Mouse (Mus musculus): Measurements from ENCODE around the gene Usp28. TPM values are rescaled to one million over a fixed set of nuclear protein-coding genes. Genes with fewer than 3 reads are reported as not detected.

Usp28 gene
- total and polyA plus RNA-seq, 3 experiments, result 10.1 to 33.3 (median 12.2) TPM

- DNase-seq (ENCODE audit: low spot score), result no peak
- Histone ChIP-seq H3K4me1 (ENCODE audit: insufficient read depth, low read depth, low read length) (no peaks in the 10 kb centered on the region; the same call in 1 of the 2 replicates), H3K27me3 (ENCODE audit: insufficient read depth, low read length) (no peaks in the 10 kb centered on the region), H3K9me3 (replicated peaks) (no peaks in the 10 kb centered on the region), H3K4me3 (ENCODE audit: low read depth, low read length) (no peak overlapping the region), H3K36me3 (replicated peaks) (peaks cover 69% of the 10 kb centered on the region)
- ATAC-seq (ENCODE audit: extremely low read depth, insufficient number of reproducible peaks, low FRiP score, poor library complexity, severe bottlenecking), result no peak
- TF ChIP-seq CTCF (IDR thresholded peaks at IDR 0.05; ENCODE audit: low read depth, low read length), result no peak
- no peak for TF ChIP-seq GATA1 (IDR thresholded peaks at IDR 0.05; ENCODE audit: borderline replicate concordance, low read length)
- TF ChIP-seq GATA2 (IDR thresholded peaks at IDR 0.05; ENCODE audit: borderline replicate concordance, low read depth, low read length), result no peak
- no peak for TF ChIP-seq POLR2AphosphoS5 (IDR thresholded peaks at IDR 0.05; ENCODE audit: insufficient replicate concordance, low read depth, low read length)
- TF ChIP-seq TAL1 (conservative IDR thresholded peaks at IDR 0.05; ENCODE audit: low read depth, low read length), result no peak
Observed at GRCm38 (mm10) chr9:48999256-48999655, 14.1 kb downstream of the Usp28 start.

GRCm38 (mm10) chr9:49015824-49016223 lies 30.6 kb downstream of the Usp28 start:
- H3K4me3 ChIP-seq (ENCODE audit: low read depth, low read length), result no peak overlapping the region
- DNase-seq (ENCODE audit: low spot score) (no peak), ATAC-seq (ENCODE audit: extremely low read depth, insufficient number of reproducible peaks, low FRiP score, poor library complexity, severe bottlenecking) (no peak)
- H3K4me1 ChIP-seq (ENCODE audit: insufficient read depth, low read depth, low read length), result no peaks in the 10 kb centered on the region
- H3K27me3 ChIP-seq (ENCODE audit: insufficient read depth, low read length), result no peaks in the 10 kb centered on the region
- no peaks in the 10 kb centered on the region for H3K9me3 ChIP-seq (replicated peaks)
- H3K36me3 ChIP-seq (replicated peaks), result peaks cover 72% of the 10 kb centered on the region
- TF ChIP-seq TAL1 (conservative IDR thresholded peaks at IDR 0.05; ENCODE audit: low read depth, low read length) (no peak), GATA1 (IDR thresholded peaks at IDR 0.05; ENCODE audit: borderline replicate concordance, low read length) (no peak), GATA2 (IDR thresholded peaks at IDR 0.05; ENCODE audit: borderline replicate concordance, low read depth, low read length) (no peak), CTCF (IDR thresholded peaks at IDR 0.05; ENCODE audit: low read depth, low read length) (no peak), POLR2AphosphoS5 (IDR thresholded peaks at IDR 0.05; ENCODE audit: insufficient replicate concordance, low read depth, low read length) (no peak)

DNA sequence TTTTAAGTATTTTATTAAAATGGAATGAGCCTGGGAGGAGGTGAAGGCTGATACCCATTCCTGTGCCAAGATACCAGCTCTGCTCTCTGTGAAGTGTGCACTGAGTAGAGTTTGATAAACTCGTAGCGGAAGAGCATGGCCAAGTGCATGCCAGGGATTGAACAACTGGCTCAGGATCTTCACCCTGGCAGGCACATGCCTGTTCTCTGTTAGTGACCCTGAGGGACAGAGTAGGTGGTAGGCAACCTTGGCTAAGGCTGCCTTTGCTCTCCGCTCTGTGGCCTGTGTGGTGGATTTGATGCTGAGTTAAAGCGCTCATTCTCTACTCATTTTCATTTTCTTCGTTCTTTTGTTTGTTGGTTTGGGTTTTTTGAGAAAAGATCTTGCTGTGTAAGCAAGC lies 36.1 kb downstream of the Usp28 start:
- Histone ChIP-seq H3K27me3 (ENCODE audit: insufficient read depth, low read length) (no peaks in the 10 kb centered on the region), H3K9me3 (replicated peaks) (no peaks in the 10 kb centered on the region), H3K4me3 (ENCODE audit: low read depth, low read length) (no peak overlapping the region), H3K4me1 (ENCODE audit: insufficient read depth, low read depth, low read length) (no peaks in the 10 kb centered on the region), H3K36me3 (replicated peaks) (peaks cover 67% of the 10 kb centered on the region)
- TF ChIP-seq GATA2 (IDR thresholded peaks at IDR 0.05; ENCODE audit: borderline replicate concordance, low read depth, low read length) (no peak), CTCF (IDR thresholded peaks at IDR 0.05; ENCODE audit: low read depth, low read length) (no peak), GATA1 (IDR thresholded peaks at IDR 0.05; ENCODE audit: borderline replicate concordance, low read length) (no peak), POLR2AphosphoS5 (IDR thresholded peaks at IDR 0.05; ENCODE audit: insufficient replicate concordance, low read depth, low read length) (no peak), TAL1 (conservative IDR thresholded peaks at IDR 0.05; ENCODE audit: low read depth, low read length) (no peak)
- ATAC-seq (ENCODE audit: extremely low read depth, insufficient number of reproducible peaks, low FRiP score, poor library complexity, severe bottlenecking) (no peak), DNase-seq (ENCODE audit: low spot score) (no peak)

DNA sequence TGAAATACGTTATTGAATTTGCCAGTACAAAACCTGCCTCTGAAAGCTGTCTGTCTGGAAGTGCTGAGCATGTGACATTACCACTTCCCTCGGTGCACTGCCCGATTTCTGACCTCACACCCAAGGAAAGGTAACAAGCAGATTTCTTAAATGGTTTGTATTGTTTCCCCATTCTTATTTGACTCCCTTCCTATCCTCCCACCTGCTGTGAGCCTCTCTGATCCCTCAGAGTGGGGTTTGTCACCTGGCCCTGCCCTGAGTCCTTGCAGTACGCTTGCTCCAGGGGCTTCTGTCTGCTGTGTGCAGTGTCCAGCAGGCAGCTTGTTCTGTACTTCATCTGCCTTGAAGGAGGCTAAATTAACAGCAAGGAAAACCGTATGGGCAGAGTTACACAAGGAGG lies 38.8 kb downstream of the Usp28 start:
- Histone ChIP-seq H3K27me3 (ENCODE audit: insufficient read depth, low read length) (no peaks in the 10 kb centered on the region), H3K4me1 (ENCODE audit: insufficient read depth, low read depth, low read length) (no peaks in the 10 kb centered on the region), H3K9me3 (replicated peaks) (no peaks in the 10 kb centered on the region), H3K4me3 (ENCODE audit: low read depth, low read length) (no peak overlapping the region), H3K36me3 (replicated peaks) (peaks cover 77% of the 10 kb centered on the region)
- no peak for TF ChIP-seq GATA1 (IDR thresholded peaks at IDR 0.05; ENCODE audit: borderline replicate concordance, low read length)
- no peak for TF ChIP-seq POLR2AphosphoS5 (IDR thresholded peaks at IDR 0.05; ENCODE audit: insufficient replicate concordance, low read depth, low read length)
- no peak for TF ChIP-seq CTCF (IDR thresholded peaks at IDR 0.05; ENCODE audit: low read depth, low read length)
- no peak for TF ChIP-seq GATA2 (IDR thresholded peaks at IDR 0.05; ENCODE audit: borderline replicate concordance, low read depth, low read length)
- TF ChIP-seq TAL1 (conservative IDR thresholded peaks at IDR 0.05; ENCODE audit: low read depth, low read length), result no peak
- no peak for DNase-seq (ENCODE audit: low spot score)
- no peak for ATAC-seq (ENCODE audit: extremely low read depth, insufficient number of reproducible peaks, low FRiP score, poor library complexity, severe bottlenecking)

GRCm38 (mm10) chr9:49024529-49024928 lies 39.4 kb downstream of the Usp28 start:
- ATAC-seq (ENCODE audit: extremely low read depth, insufficient number of reproducible peaks, low FRiP score, poor library complexity, severe bottlenecking), result no peak
- TF ChIP-seq POLR2AphosphoS5 (IDR thresholded peaks at IDR 0.05; ENCODE audit: insufficient replicate concordance, low read depth, low read length), result no peak
- no peak for TF ChIP-seq GATA1 (IDR thresholded peaks at IDR 0.05; ENCODE audit: borderline replicate concordance, low read length)
- no peak for TF ChIP-seq CTCF (IDR thresholded peaks at IDR 0.05; ENCODE audit: low read depth, low read length)
- TF ChIP-seq TAL1 (conservative IDR thresholded peaks at IDR 0.05; ENCODE audit: low read depth, low read length), result no peak
- TF ChIP-seq GATA2 (IDR thresholded peaks at IDR 0.05; ENCODE audit: borderline replicate concordance, low read depth, low read length), result no peak
- Histone ChIP-seq H3K9me3 (replicated peaks) (no peaks in the 10 kb centered on the region), H3K4me1 (ENCODE audit: insufficient read depth, low read depth, low read length) (no peaks in the 10 kb centered on the region), H3K36me3 (replicated peaks) (peaks cover 79% of the 10 kb centered on the region), H3K4me3 (ENCODE audit: low read depth, low read length) (no peak overlapping the region), H3K27me3 (ENCODE audit: insufficient read depth, low read length) (no peaks in the 10 kb centered on the region)
- no peak for DNase-seq (ENCODE audit: low spot score)

DNA sequence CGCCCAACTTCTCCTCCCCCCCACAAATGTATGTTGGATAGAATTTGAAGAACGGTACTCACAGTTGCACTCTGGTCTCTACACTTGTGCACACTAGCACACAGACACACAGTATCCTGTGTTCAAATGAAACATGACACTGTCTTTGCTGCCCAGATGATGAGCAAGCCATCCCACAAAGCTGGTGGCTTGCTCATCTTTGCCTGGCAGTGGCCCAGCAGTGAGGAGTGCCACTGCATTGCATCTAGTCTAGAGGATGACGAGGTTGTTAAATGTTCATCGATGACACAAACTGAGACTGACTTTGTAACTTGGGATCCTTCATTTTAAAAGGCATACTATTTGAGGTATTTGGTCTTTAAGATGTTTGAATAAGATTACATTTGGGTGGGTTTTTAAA lies 49.6 kb downstream of the Usp28 start:
- Histone ChIP-seq H3K4me3 (ENCODE audit: low read depth, low read length) (no peak overlapping the region), H3K4me1 (ENCODE audit: insufficient read depth, low read depth, low read length) (no peaks in the 10 kb centered on the region), H3K27me3 (ENCODE audit: insufficient read depth, low read length) (no peaks in the 10 kb centered on the region), H3K9me3 (replicated peaks) (no peaks in the 10 kb centered on the region), H3K36me3 (replicated peaks) (peaks cover 92% of the 10 kb centered on the region)
- DNase-seq (ENCODE audit: low spot score) (no peak), ATAC-seq (ENCODE audit: extremely low read depth, insufficient number of reproducible peaks, low FRiP score, poor library complexity, severe bottlenecking) (no peak)
- TF ChIP-seq CTCF (IDR thresholded peaks at IDR 0.05; ENCODE audit: low read depth, low read length), result no peak
- TF ChIP-seq GATA1 (IDR thresholded peaks at IDR 0.05; ENCODE audit: borderline replicate concordance, low read length), result no peak
- TF ChIP-seq GATA2 (IDR thresholded peaks at IDR 0.05; ENCODE audit: borderline replicate concordance, low read depth, low read length), result no peak
- no peak for TF ChIP-seq TAL1 (conservative IDR thresholded peaks at IDR 0.05; ENCODE audit: low read depth, low read length)
- no peak for TF ChIP-seq POLR2AphosphoS5 (IDR thresholded peaks at IDR 0.05; ENCODE audit: insufficient replicate concordance, low read depth, low read length)

Data from G1E (cell line).